Mouse (Mus musculus): ENCODE data around the gene Ddx56. TPM values are rescaled to one million over a fixed set of nuclear protein-coding genes. Genes with fewer than 3 reads are reported as not detected.
A peak's percentile ranks its signal among the peaks of the same experiment; 100 is the strongest.

Gene Ddx56
- polyA plus RNA-seq, 1 experiment from 2014 or later = 97.4 TPM

DNA sequence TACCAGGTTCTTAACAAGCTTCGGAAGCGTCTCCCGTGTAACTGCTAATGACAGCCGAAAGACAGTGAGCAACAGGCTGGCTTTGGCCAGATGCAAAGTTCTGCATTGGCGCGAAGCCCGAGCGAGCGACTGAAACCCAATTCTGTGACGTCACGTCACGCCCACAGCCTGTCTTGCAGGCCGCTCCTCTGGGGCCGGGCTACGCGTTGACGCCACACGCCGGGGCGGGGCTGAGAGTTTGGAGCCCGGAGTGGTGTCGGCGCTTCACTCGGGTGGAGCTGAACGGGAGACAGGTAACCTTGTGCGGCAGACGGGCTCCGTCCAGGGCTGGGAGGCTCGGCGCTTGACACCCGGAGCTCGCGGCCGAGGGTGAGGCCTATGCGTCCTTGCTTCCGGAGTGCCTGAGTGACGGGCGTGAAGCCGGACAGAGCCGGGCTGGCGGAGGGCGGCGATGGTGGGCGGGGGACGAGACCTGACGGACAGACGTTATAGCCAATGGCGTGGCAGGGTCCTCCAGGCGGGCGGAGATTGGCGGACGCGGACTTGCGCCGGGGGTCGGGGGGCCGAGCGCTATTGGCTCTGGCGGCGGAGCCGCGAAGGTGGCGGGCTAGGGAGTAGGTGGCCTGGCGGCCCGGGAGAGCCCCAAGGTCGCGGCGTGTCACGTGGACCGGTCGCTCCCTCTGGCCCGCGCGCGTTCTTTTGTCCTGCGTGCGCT lies 24.0 kb upstream of the Ddx56 start, which contains the start of gene Ogdh:
Gene Ogdh, plus strand, starts transcription at position 233 of the 715 bp plus-strand sequence.
- WGBS = 0% methylated on average over 63 of the region's 77 CpGs

DNA sequence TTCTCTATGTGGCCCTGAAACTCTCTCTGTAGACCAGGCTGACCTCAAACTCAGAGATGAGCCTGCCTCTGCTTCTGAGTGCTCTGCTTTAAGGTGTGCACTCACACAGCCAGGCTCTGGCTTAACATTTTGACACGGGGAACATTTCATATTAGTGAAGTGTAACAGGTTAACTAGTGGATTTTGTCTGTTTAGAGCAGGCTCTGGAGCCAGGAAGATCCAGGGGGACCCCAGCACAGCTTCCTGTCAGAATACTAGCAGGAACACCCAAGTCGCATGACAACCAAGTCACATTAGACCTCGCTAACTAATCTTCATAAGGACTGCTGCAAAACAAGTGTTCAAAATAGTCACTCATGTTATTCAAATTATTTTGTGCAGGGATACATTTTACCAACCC lies 23.3 kb upstream of the Ddx56 start:
- Histone ChIP-seq H3K4me2 (peak overlapping the region; percentile 84), H3K27me3 (no peaks in the 10 kb centered on the region), H3K4me3 (replicated peaks) (peak overlapping the region; percentile 83), H3K4me1 (peaks cover 14% of the 10 kb centered on the region), H3K27ac (no peak overlapping the region; the same call in 1 of the 2 replicates), H3K9ac (peak overlapping the region; percentile 71), H3K9me3 (no peaks in the 10 kb centered on the region), H3K36me3 (replicated peaks) (no peaks in the 10 kb centered on the region)
- WGBS = 28% methylated on average over 3 of the region's 3 CpGs
- no peak for ATAC-seq (ENCODE audit: low FRiP score)

More for the DNA sequence above, 24.0 kb upstream of the Ddx56 start, which contains the start of gene Ogdh:
- Histone ChIP-seq H3K9ac (peak within 1 kb of the TSS; percentile 71), H3K4me2 (peak within 1 kb of the TSS; percentile 84), H3K9me3 (no peaks in the 10 kb centered on the region), H3K4me1 (peaks cover 14% of the 10 kb centered on the region), H3K4me3 (replicated peaks) (peak within 1 kb of the TSS; percentile 83), H3K27me3 (no peaks in the 10 kb centered on the region), H3K27ac (peak within 1 kb of the TSS; percentile 80), H3K36me3 (replicated peaks) (no peaks in the 10 kb centered on the region)
- peak; percentile 98 for ATAC-seq (ENCODE audit: low FRiP score)

DNA sequence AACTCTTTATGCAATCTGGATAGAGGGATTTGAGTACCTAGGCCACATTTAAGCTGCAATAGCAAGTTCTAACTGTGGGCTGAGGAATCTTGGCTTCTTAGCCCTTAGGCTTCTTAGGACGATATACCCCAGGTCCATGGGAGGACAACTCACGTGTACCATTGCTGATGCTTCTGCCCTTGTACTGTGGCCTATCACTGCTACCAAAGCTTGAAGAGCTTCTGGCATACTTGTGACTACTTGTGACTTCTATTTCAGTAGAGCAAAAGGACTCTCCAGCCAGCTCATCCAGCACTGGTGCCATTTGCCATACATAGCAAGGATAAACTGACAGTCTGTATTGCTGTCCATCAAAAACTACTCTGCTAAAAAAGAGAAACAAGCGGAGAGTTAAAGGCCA lies 22.6 kb upstream of the Ddx56 start:
- Histone ChIP-seq H3K4me2 (no peak overlapping the region), H3K9ac (no peak overlapping the region), H3K27ac (no peak overlapping the region), H3K27me3 (no peaks in the 10 kb centered on the region), H3K4me1 (peaks cover 14% of the 10 kb centered on the region), H3K4me3 (replicated peaks) (no peak overlapping the region), H3K9me3 (no peaks in the 10 kb centered on the region), H3K36me3 (replicated peaks) (no peaks in the 10 kb centered on the region)
- no peak for ATAC-seq (ENCODE audit: low FRiP score)
- WGBS = 93% methylated on average over 3 of the region's 3 CpGs

- ATAC-seq (ENCODE audit: low FRiP score) = no peak
- H3K9me3 ChIP-seq = no peaks in the 10 kb centered on the region
- H3K36me3 ChIP-seq (replicated peaks) = no peaks in the 10 kb centered on the region
- no peak overlapping the region for H3K4me2 ChIP-seq
- no peak overlapping the region for H3K4me3 ChIP-seq (replicated peaks)
- 78% methylated on average over 3 of the region's 3 CpGs for WGBS
- H3K9ac ChIP-seq = no peak overlapping the region
- no peaks in the 10 kb centered on the region for H3K4me1 ChIP-seq
- H3K27me3 ChIP-seq = no peaks in the 10 kb centered on the region
- no peak overlapping the region for H3K27ac ChIP-seq
Observed at GRCm38 (mm10) chr11:6282940-6283339, 15.4 kb upstream of the Ddx56 start.

GRCm38 (mm10) chr11:6276466-6276865 lies 8.9 kb upstream of the Ddx56 start:
- H3K27me3 ChIP-seq = no peaks in the 10 kb centered on the region
- H3K36me3 ChIP-seq (replicated peaks) = peaks cover 13% of the 10 kb centered on the region
- no peak overlapping the region for H3K4me2 ChIP-seq
- H3K9me3 ChIP-seq = no peaks in the 10 kb centered on the region
- 85% methylated on average over 3 of the region's 3 CpGs for whole genome bisulfite sequencing
- H3K4me3 ChIP-seq (replicated peaks) = no peak overlapping the region
- no peak overlapping the region for H3K9ac ChIP-seq
- H3K27ac ChIP-seq = no peak overlapping the region
- ATAC-seq (ENCODE audit: low FRiP score) = no peak
- H3K4me1 ChIP-seq = peaks cover 27% of the 10 kb centered on the region

DNA sequence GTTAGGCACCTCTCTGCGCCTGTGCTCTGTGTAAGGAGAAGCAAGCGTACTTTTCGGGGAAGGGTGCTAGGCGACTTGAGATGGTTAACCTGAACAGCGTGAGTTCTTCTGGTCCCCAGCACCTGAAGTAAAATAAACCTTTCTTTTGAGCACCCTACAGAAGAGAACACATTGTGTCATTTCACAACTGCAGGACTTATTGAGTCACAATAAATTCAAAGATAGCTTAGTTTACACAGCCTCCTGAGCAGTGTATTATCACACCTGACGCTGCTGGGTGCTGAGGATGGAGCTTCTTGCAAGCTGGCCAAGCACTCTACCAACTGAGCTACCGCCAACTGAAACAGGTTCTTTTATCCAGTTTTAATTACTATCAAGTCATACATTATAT lies 7.5 kb upstream of the Ddx56 start:
- WGBS = 21% methylated on average over 7 of the region's 7 CpGs
- Histone ChIP-seq H3K36me3 (replicated peaks) (peaks cover 25% of the 10 kb centered on the region), H3K4me2 (peak overlapping the region; percentile 87), H3K9ac (peak overlapping the region; percentile 96; the same call in 1 of the 2 replicates), H3K27ac (peak overlapping the region; percentile 80), H3K27me3 (no peaks in the 10 kb centered on the region), H3K4me1 (peaks cover 27% of the 10 kb centered on the region), H3K9me3 (no peaks in the 10 kb centered on the region), H3K4me3 (replicated peaks) (peak overlapping the region; percentile 99)
- ATAC-seq (ENCODE audit: low FRiP score) = peak; percentile 51

DNA sequence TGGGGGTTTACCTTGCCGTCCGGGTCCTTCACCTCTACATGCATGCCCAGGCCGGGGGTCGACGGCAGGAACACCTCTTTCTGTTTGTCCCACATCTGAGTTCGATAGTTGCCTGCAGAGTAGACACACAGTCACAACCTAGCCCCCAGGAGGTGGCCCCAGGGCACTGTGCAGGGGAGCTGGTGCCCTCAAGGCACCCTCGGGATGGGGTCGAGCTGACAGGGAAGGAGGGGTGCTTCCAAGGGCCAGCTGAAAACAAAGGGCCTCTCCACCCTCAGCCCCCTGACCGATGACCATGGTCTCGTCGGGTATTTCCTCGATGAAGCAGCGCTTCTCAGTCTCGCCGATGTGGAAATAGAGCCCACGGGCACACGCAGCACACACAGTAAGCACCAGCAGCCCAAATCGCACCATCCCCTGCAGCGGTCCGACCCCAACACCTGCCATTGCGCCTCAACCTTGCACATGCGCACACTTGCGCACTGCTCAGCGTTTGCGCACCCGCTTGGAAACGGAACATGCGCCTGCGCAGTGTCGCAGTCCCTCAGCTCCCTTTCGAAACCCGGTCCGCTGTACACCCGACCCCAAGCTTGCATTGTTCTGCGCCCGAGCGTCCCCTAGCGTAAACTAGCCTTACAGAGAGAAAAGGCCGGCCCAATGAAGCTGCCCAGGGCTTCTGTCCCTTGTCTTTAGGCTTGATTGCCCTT lies 7.0 kb upstream of the Ddx56 start, which contains the start of gene Tmed4:
Gene Tmed4, minus strand, starts transcription at position 484 of the 707 bp plus-strand sequence.
- H3K36me3 ChIP-seq (replicated peaks) = peaks cover 25% of the 10 kb centered on the region
- H3K27me3 ChIP-seq = no peaks in the 10 kb centered on the region
- H3K4me3 ChIP-seq (replicated peaks) = peak within 1 kb of the TSS; percentile 99
- H3K4me2 ChIP-seq = peak within 1 kb of the TSS; percentile 87
- ATAC-seq (ENCODE audit: low FRiP score) = peak; percentile 95
- H3K27ac ChIP-seq = peak within 1 kb of the TSS; percentile 80
- peaks cover 27% of the 10 kb centered on the region for H3K4me1 ChIP-seq
- peak within 1 kb of the TSS; percentile 96 for H3K9ac ChIP-seq
- H3K9me3 ChIP-seq = no peaks in the 10 kb centered on the region
- WGBS = under 1% methylated on average over 39 of the region's 39 CpGs

DNA sequence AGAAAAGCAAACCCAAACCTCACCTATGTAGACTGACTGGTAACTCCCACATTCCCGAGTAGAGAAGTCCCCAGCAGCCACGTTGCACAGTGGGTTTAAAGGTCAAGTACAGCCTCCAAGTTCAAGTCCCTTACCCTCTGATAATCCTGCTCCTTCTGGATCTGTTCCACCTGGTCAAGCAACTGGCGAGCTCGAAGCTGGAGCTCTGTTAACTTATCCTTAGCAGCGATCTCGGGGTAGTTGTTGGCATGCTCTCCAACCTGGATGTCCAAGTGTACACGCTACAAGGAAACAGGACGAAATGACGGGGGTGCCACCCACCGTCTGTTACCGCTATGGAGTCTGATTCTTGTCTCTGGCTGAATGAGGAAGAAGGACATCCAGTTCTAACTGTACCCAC lies 6.0 kb upstream of the Ddx56 start:
- Histone ChIP-seq H3K9me3 (no peaks in the 10 kb centered on the region), H3K4me1 (peaks cover 27% of the 10 kb centered on the region), H3K4me2 (peak overlapping the region; percentile 87), H3K27me3 (no peaks in the 10 kb centered on the region), H3K9ac (peak overlapping the region; percentile 96), H3K27ac (no peak overlapping the region), H3K36me3 (replicated peaks) (peaks cover 30% of the 10 kb centered on the region), H3K4me3 (replicated peaks) (peak overlapping the region; percentile 99)
- no peak for ATAC-seq (ENCODE audit: low FRiP score)
- WGBS = 68% methylated on average over 11 of the region's 11 CpGs

- Histone ChIP-seq H3K27me3 (no peaks in the 10 kb centered on the region), H3K4me2 (peak overlapping the region; percentile 91), H3K9me3 (no peaks in the 10 kb centered on the region), H3K9ac (peak overlapping the region; percentile 87), H3K4me3 (replicated peaks) (peak overlapping the region; percentile 90), H3K4me1 (peaks cover 14% of the 10 kb centered on the region), H3K36me3 (replicated peaks) (peaks cover 68% of the 10 kb centered on the region), H3K27ac (no peak overlapping the region)
- no peak for ATAC-seq (ENCODE audit: low FRiP score)
- WGBS = 73% methylated on average over 9 of the region's 9 CpGs
Observed at GRCm38 (mm10) chr11:6266621-6267020, 951 bp downstream of the Ddx56 start.

GRCm38 (mm10) chr11:6261434-6262082 lies 6.0 kb downstream of the Ddx56 start:
- no peaks in the 10 kb centered on the region for H3K9me3 ChIP-seq
- no peaks in the 10 kb centered on the region for H3K27me3 ChIP-seq
- no peak overlapping the region for H3K4me2 ChIP-seq
- H3K4me1 ChIP-seq = peaks cover 5% of the 10 kb centered on the region
- no peak overlapping the region for H3K27ac ChIP-seq
- H3K9ac ChIP-seq = no peak overlapping the region
- WGBS = 82% methylated on average over 10 of the region's 10 CpGs
- H3K36me3 ChIP-seq (replicated peaks) = peaks cover 91% of the 10 kb centered on the region
- ATAC-seq (ENCODE audit: low FRiP score) = peak; percentile 39; the same call in 1 of the 2 replicates
- H3K4me3 ChIP-seq (replicated peaks) = no peak overlapping the region

DNA sequence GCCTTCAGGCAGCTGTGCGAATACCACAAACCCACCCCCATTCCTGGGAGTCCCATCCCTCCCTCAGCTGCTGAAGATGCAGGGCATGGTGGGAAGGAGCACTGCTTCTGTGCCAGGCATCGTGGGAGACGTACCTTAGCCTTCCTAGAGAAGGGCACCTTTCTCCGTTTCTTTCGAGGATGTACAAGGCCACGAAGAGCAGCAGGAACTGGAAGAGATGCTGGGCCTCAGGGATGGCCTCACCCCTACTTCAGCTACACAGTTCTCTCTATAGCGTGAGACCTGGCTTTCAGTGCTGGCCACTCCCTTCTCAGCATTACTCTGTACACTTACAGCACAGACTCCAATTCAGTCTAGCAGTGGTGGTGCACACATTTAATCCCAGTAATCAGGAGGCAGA lies 8.2 kb downstream of the Ddx56 start:
- Histone ChIP-seq H3K9ac (no peak overlapping the region), H3K27ac (no peak overlapping the region), H3K4me1 (no peaks in the 10 kb centered on the region), H3K36me3 (replicated peaks) (peaks cover 70% of the 10 kb centered on the region), H3K4me3 (replicated peaks) (no peak overlapping the region), H3K4me2 (no peak overlapping the region), H3K9me3 (no peaks in the 10 kb centered on the region), H3K27me3 (no peaks in the 10 kb centered on the region)
- ATAC-seq (ENCODE audit: low FRiP score) = no peak
- 96% methylated on average over 7 of the region's 7 CpGs for WGBS

- Histone ChIP-seq H3K9me3 (no peaks in the 10 kb centered on the region), H3K36me3 (replicated peaks) (peaks cover 42% of the 10 kb centered on the region), H3K27ac (no peak overlapping the region), H3K4me1 (no peaks in the 10 kb centered on the region), H3K9ac (no peak overlapping the region), H3K4me2 (no peak overlapping the region), H3K27me3 (no peaks in the 10 kb centered on the region), H3K4me3 (replicated peaks) (no peak overlapping the region)
- ATAC-seq (ENCODE audit: low FRiP score) = no peak
- WGBS = 74% methylated on average over 6 of the region's 6 CpGs
Observed at GRCm38 (mm10) chr11:6256490-6257072, 11.0 kb downstream of the Ddx56 start.

All from forebrain, embryonic 12.5 days (tissue).